Mouse (Mus musculus): ENCODE measurements at regions not wholly inside any gene's neighbourhood (a gene's known extent, or its start where the extent isn't known, plus 50 kb on each side); places are given as distances from the start of the nearest gene placed in this dataset.
A peak's percentile ranks its signal among the peaks of the same experiment; 100 is the strongest.

- peak; percentile 42 to 63 for DNase-seq (ENCODE audit: low spot score in 2 of 2)
These were observed 62.1 kb downstream of the 4933412E24Rik start for GRCm38 (mm10) chr15:59954345-59954744.

- no peak for DNase-seq (ENCODE audit: low spot score in 2 of 2)
These were observed 62.6 kb downstream of the 4933412E24Rik start for GRCm38 (mm10) chr15:59953857-59954256.

GRCm38 (mm10) chr15:59950617-59951216 is 65.7 kb downstream of the 4933412E24Rik start:
- DNase-seq (ENCODE audit: low spot score in 2 of 2): no peak

- no peak for DNase-seq (ENCODE audit: low spot score in 2 of 2)
These were observed 71.2 kb downstream of the 4933412E24Rik start for GRCm38 (mm10) chr15:59945208-59945607.

- DNase-seq (ENCODE audit: low spot score in 2 of 2): no peak
These were observed 79.9 kb downstream of the 4933412E24Rik start for GRCm38 (mm10) chr15:59936486-59936885.

- DNase-seq (ENCODE audit: low spot score in 2 of 2): no peak
These were observed 102.6 kb downstream of the 4933412E24Rik start for GRCm38 (mm10) chr15:59913860-59914259.

- DNase-seq (ENCODE audit: low spot score in 2 of 2): no peak
These were observed 108.1 kb downstream of the 4933412E24Rik start for GRCm38 (mm10) chr15:59908300-59908699.

- no peak for DNase-seq (ENCODE audit: low spot score in 2 of 2)
These were observed 110.3 kb downstream of the 4933412E24Rik start for GRCm38 (mm10) chr15:59905832-59906797.

- DNase-seq (ENCODE audit: low spot score in 2 of 2): no peak
These were observed 111.7 kb downstream of the 4933412E24Rik start for GRCm38 (mm10) chr15:59904741-59905140.

GRCm38 (mm10) chr15:59888996-59889395 is 127.4 kb downstream of the 4933412E24Rik start:
- DNase-seq (ENCODE audit: low spot score in 2 of 2): no peak

- DNase-seq (ENCODE audit: low spot score in 2 of 2): no peak
These were observed 128.3 kb downstream of the 4933412E24Rik start for GRCm38 (mm10) chr15:59888131-59888459.

GRCm38 (mm10) chr15:59887381-59888130 is 128.9 kb downstream of the 4933412E24Rik start:
- no peak for DNase-seq (ENCODE audit: low spot score in 2 of 2)

- no peak for DNase-seq (ENCODE audit: low spot score in 2 of 2)
These were observed 130.4 kb downstream of the 4933412E24Rik start for GRCm38 (mm10) chr15:59886036-59886435.

- DNase-seq (ENCODE audit: low spot score in 2 of 2): no peak
These were observed 134.0 kb downstream of the 4933412E24Rik start for GRCm38 (mm10) chr15:59882444-59882843.

GRCm38 (mm10) chr15:59880426-59880825 is 136.0 kb downstream of the 4933412E24Rik start:
- DNase-seq (ENCODE audit: low spot score in 2 of 2): no peak

GRCm38 (mm10) chr15:59879311-59879710 is 137.1 kb downstream of the 4933412E24Rik start:
- no peak for DNase-seq (ENCODE audit: low spot score in 2 of 2)

GRCm38 (mm10) chr15:59876279-59876742 is 140.1 kb downstream of the 4933412E24Rik start:
- no peak for DNase-seq (ENCODE audit: low spot score in 2 of 2)

GRCm38 (mm10) chr15:59866701-59867100 is 149.7 kb downstream of the 4933412E24Rik start:
- no peak for DNase-seq (ENCODE audit: low spot score in 2 of 2)

GRCm38 (mm10) chr15:59864746-59865499 is 151.5 kb downstream of the 4933412E24Rik start:
- DNase-seq (ENCODE audit: low spot score in 2 of 2): no peak

- no peak for DNase-seq (ENCODE audit: low spot score in 2 of 2)
These were observed 164.0 kb downstream of the 4933412E24Rik start for GRCm38 (mm10) chr15:59852271-59853000.
